Mouse (Mus musculus) C2C12 (cell line): ENCODE results near the gene Gm10719.
"Not testable (repeated sequence)": the region's sequence is repeated elsewhere in the genome, so short reads cannot be mapped to it uniquely, and the experiment has no call there.

Experiments used
- CEBPB ChIP-seq: IDR thresholded peaks from one replicate; pipeline ENCODE4 v1.6.1; 2011; ENCODE audit warnings: low read depth, mild to moderate bottlenecking, control low read depth, moderate library complexity
- CTCF ChIP-seq: IDR thresholded peaks from one replicate; pipeline ENCODE4 v1.5.1; 2011; ENCODE audit not compliant: control insufficient read depth, insufficient read depth, insufficient read length
- FOSL1 ChIP-seq: IDR thresholded peaks from one replicate; pipeline ENCODE4 v1.8.0; 2011; ENCODE audit warnings: mild to moderate bottlenecking, low read length; ENCODE audit not compliant: poor library complexity, insufficient read depth, severe bottlenecking
- MAX ChIP-seq: IDR thresholded peaks from one replicate; pipeline ENCODE4 v1.6.1; 2011; ENCODE audit warnings: mild to moderate bottlenecking, control low read depth
- MYOG ChIP-seq: IDR thresholded peaks from one replicate; pipeline ENCODE4 v1.6.1; 2011; ENCODE audit not compliant: control insufficient read depth, insufficient read length; ENCODE audit errors: extremely low read depth
- USF1 ChIP-seq: IDR thresholded peaks from one replicate; pipeline ENCODE4 v1.6.1; 2011; ENCODE audit warnings: low read depth, mild to moderate bottlenecking, control low read depth, moderate library complexity

DNA sequence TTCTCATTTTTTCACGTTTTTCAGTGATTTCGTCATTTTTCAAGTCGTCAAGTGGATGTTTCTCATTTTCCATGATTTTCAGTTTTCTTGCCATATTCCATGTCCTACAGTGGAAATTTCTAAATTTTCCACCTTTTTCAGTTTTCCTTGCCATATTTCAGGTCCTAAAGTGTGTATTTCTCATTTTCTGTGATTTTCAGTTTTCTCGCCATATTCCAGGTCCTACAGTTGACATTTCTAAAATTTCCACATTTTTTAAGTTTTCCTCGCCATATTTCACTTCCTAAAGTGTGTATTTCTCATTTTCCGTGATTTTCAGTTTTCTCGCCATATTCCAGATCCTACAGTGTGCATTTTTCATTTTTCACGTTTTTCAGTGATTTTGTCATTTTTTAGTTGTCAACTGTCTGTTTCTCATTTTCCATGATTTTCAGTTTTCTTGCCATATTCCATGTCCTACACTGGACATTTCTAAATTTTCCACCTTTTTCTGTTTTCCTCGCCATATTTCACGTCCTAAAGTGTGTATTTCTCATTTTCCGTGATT is 4.4 kb upstream of the Gm10719 start, which contains the start of gene Gm10721:
- TF ChIP-seq CTCF, CEBPB, MAX, USF1, MYOG, FOSL1: not testable (repeated sequence)
